Comparison of ENCODE assay signal across 36 mouse cellular contexts in the genomic region with DNA sequence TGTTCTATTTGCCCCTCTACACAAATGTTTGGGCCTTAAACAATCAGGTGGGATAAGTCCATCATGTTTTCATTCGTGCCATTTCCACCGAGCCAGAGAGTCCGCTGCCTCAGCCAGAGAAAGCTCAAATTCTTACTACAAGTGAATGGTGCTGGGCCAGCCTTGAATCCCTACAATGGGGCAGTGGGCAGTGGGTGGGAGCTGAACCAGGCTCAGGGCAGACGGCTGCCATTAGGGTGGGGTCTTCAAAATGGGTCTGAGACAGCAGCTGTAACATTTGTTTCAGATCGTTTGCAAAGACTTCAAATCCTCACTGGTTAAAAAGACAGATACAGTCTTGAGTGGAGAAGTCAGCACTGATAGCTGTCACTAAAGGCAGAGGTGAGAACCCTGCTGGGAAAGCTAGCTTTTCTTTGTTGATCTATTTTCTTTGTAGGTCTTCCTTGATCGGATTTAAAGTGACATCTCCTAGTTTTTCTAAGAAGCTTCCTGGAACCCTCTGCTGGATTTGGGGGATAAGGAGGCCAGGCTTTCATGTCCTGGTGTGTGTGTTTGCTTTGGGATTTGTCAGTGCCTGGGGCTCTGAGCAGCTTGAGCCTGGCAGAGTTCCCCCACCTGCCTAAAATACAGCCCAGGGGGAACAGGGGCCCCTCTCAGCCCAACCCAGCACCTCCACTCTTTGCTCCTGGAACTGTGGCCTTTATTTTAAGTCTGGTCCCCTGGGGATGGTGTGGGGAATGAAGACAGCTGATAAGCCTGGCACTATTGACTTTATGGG. TPM values are rescaled to one million over a fixed set of nuclear protein-coding genes. Genes with fewer than 3 reads are reported as not detected.
A peak's percentile ranks its signal among the peaks of the same experiment; 100 is the strongest.
DNase-seq lines count a peak whose midpoint lies in the region; ATAC-seq and TF ChIP-seq lines count a peak whose summit lies in the region.
"Had no signal": no experiment of that assay in that cellular context is flagged by ENCODE, and none has a peak within 500 bp of the region (broad histone marks: within the 10 kb centered on the region; RNA-seq: fewer than 3 reads in every experiment).

No protein-coding gene starts in this region.

- ATAC-seq in intestine, postnatal 0 days = 0 out of 2 replicates have a peak, but pooled peaks have one; percentile 22
- peak; percentile 76 for ATAC-seq in midbrain, embryonic 14.5 days (ENCODE audit: low FRiP score, low TSS enrichment)
- ATAC-seq: activated CD4-positive, CD25-positive, alpha-beta regulatory T cell, adult 4 months; forebrain, postnatal 0 days had no signal

- no peaks in the 10 kb centered on the region for H3K27me3 ChIP-seq in intestine, postnatal 0 days (replicated peaks; ENCODE audit: control insufficient read depth, insufficient read depth, low read length)
- no peaks in the 10 kb centered on the region; the same call in 1 of the 2 replicates for H3K27me3 ChIP-seq in midbrain, embryonic 14.5 days (ENCODE audit: control insufficient read depth, insufficient read depth, low read length)
- H3K27me3 ChIP-seq: CH12.LX; neural tube, embryonic 12.5 days had no signal

- peak; percentile 75 for DNase-seq in heart, adult 11 months
- no peak for DNase-seq in heart, postnatal 14 days
- peak; percentile 29 for DNase-seq in ES-CJ7 (ENCODE audit: low read depth, low spot score)
- DNase-seq in midbrain, embryonic 14.5 days = peak; percentile 72
- DNase-seq in layer of hippocampus, adult 9-10 months (ENCODE audit: low spot score) = no peak
- DNase-seq in left cerebral cortex, postnatal 14 days (ENCODE audit: low spot score in 2 of 2) = no peak
- DNase-seq in MN1 (ENCODE audit: low spot score) = no peak
- DNase-seq: adrenal gland, adult 2 months; adrenal gland, postnatal 36 days; cerebellum, adult 8-10 months; cerebellum, postnatal 25 days; forebrain, postnatal 0 days; gastrocnemius, postnatal 14 days; kidney, adult 18-20 months; kidney, postnatal 36 days; layer of hippocampus, postnatal 36 days; lung, embryonic 14.5 days; lung, postnatal 14 days had no signal

- no peak overlapping the region for H3K27ac ChIP-seq in intestine, postnatal 0 days (ENCODE audit: low read depth, low read length)
- H3K27ac ChIP-seq in midbrain, embryonic 14.5 days (replicated peaks; ENCODE audit: low read depth, low read length) = peak overlapping the region; percentile 49
- H3K27ac ChIP-seq: embryonic facial prominence, embryonic 10.5 days; embryonic facial prominence, embryonic 15.5 days; forebrain, embryonic 12.5 days; heart, embryonic 10.5 days; kidney, embryonic 15.5 days; layer of hippocampus, adult 2 months; liver, embryonic 15.5 days; neural tube, embryonic 12.5 days had no signal

- no peaks in the 10 kb centered on the region for H3K36me3 ChIP-seq in intestine, postnatal 0 days (ENCODE audit: control insufficient read depth, insufficient read depth)
- H3K36me3 ChIP-seq in midbrain, embryonic 14.5 days (ENCODE audit: control insufficient read depth, insufficient read depth, low read length) = no peaks in the 10 kb centered on the region
- H3K36me3 ChIP-seq: embryonic facial prominence, embryonic 15.5 days; kidney, embryonic 15.5 days; liver, embryonic 15.5 days had no signal

- 32% methylated on average over 6 of the region's 6 CpGs for WGBS in intestine, postnatal 0 days
- 10% methylated on average over 6 of the region's 6 CpGs for whole genome bisulfite sequencing in midbrain, embryonic 14.5 days

- H3K9me3 ChIP-seq in intestine, postnatal 0 days (ENCODE audit: control insufficient read depth) = no peaks in the 10 kb centered on the region
- no peaks in the 10 kb centered on the region for H3K9me3 ChIP-seq in midbrain, embryonic 14.5 days (ENCODE audit: control insufficient read depth, low read length)
- H3K9me3 ChIP-seq: embryonic facial prominence, embryonic 10.5 days; embryonic facial prominence, embryonic 15.5 days; forebrain, embryonic 12.5 days; heart, embryonic 10.5 days; kidney, embryonic 15.5 days; liver, embryonic 15.5 days; neural tube, embryonic 12.5 days had no signal

- no peak overlapping the region for H3K4me3 ChIP-seq in intestine, postnatal 0 days (ENCODE audit: low read depth, low read length)
- H3K4me3 ChIP-seq in midbrain, embryonic 14.5 days (replicated peaks; ENCODE audit: low read depth, low read length) = no peak overlapping the region
- H3K4me3 ChIP-seq: embryonic facial prominence, embryonic 10.5 days; embryonic facial prominence, embryonic 15.5 days; forebrain, embryonic 12.5 days; heart, embryonic 10.5 days; kidney, embryonic 15.5 days; layer of hippocampus, adult 2 months; liver, embryonic 15.5 days; myocyte; neural tube, embryonic 12.5 days had no signal

- no peak overlapping the region for H3K4me2 ChIP-seq in intestine, postnatal 0 days (replicated peaks; ENCODE audit: low read depth)
- no peak overlapping the region for H3K4me2 ChIP-seq in midbrain, embryonic 14.5 days (ENCODE audit: low read length)
- H3K4me2 ChIP-seq: embryonic facial prominence, embryonic 15.5 days; forebrain, embryonic 12.5 days; kidney, embryonic 15.5 days; liver, embryonic 15.5 days; lung, embryonic 14.5 days; neural tube, embryonic 12.5 days had no signal

- intact Hi-C loops in heart, postnatal 14 days (cut with DNase I) = no loop called here
- intact Hi-C loops in left cerebral cortex, postnatal 14 days (cut with DNase I) = no loop called here

- H3K4me1 ChIP-seq in intestine, postnatal 0 days (replicated peaks; ENCODE audit: control insufficient read depth, insufficient read depth, low read length) = no peaks in the 10 kb centered on the region
- peaks cover 16% of the 10 kb centered on the region for H3K4me1 ChIP-seq in midbrain, embryonic 14.5 days (ENCODE audit: control insufficient read depth, insufficient read depth, low read length)
- H3K4me1 ChIP-seq: embryonic facial prominence, embryonic 15.5 days; kidney, embryonic 15.5 days; liver, embryonic 15.5 days had no signal

- no peak for TF ChIP-seq CTCF in intestine, postnatal 0 days (IDR thresholded peaks at IDR 0.05; ENCODE audit: low read depth)

- H3K9ac ChIP-seq in intestine, postnatal 0 days (ENCODE audit: low read depth, low read length) = no peak overlapping the region
- H3K9ac ChIP-seq in midbrain, embryonic 14.5 days (replicated peaks; ENCODE audit: low read length) = no peak overlapping the region
- H3K9ac ChIP-seq: embryonic facial prominence, embryonic 15.5 days; forebrain, embryonic 12.5 days; forebrain, postnatal 0 days; kidney, embryonic 15.5 days; liver, embryonic 15.5 days; lung, embryonic 14.5 days; neural tube, embryonic 12.5 days had no signal

RNA-seq across cellular contexts. Expression of a gene that starts 8.4 kb away (rescaled TPM):
- under 1 TPM; 0.07 to 0.12 TPM for total RNA-seq in heart, postnatal 14 days (2021)
- 0.04 TPM in 1 of 2 replicates, not detected in the other for polyA plus RNA-seq in intestine, postnatal 0 days (2015; fragmentation: Nextera tagmentation; extraction: Ambion mirVana)
- polyA plus RNA-seq in midbrain, embryonic 14.5 days (2014; fragmentation: Nextera tagmentation; extraction: Ambion mirVana) = 10.5 and 19.4 TPM in 2 replicates
- total RNA-seq in left cerebral cortex, postnatal 14 days (2021) = under 1 TPM in 1 of 2 experiments, not detected in 1; 0.25 TPM
- total RNA-seq: adrenal gland, adult 2 months; adrenal gland, postnatal 36 days; CH12.LX; granulocyte monocyte progenitor cell, adult 5-6 weeks; MEL had no signal
- polyA plus RNA-seq: activated CD4-positive, CD25-positive, alpha-beta regulatory T cell, adult 4 months; adrenal gland, adult 2 months; heart, postnatal 0 days; liver, adult 2 months; liver, embryonic 15.5 days; small intestine, adult 2 months; thymus, postnatal 0 days had no signal

RNA-seq across cellular contexts. Expression of a gene that starts 54.7 kb away (rescaled TPM):
- total RNA-seq in heart, postnatal 14 days (2021) = 10 to 100 TPM; 13.9 to 17.0 TPM
- polyA plus RNA-seq in intestine, postnatal 0 days (2015; fragmentation: Nextera tagmentation; extraction: Ambion mirVana) = 10.9 and 14.3 TPM in 2 replicates
- polyA plus RNA-seq in midbrain, embryonic 14.5 days (2014; fragmentation: Nextera tagmentation; extraction: Ambion mirVana) = 9.4 and 11.9 TPM in 2 replicates
- 10 to 100 TPM; 10.2 to 16.8 TPM for total RNA-seq in left cerebral cortex, postnatal 14 days (2021)

RNA-seq across cellular contexts. Expression of a gene that starts 57.3 kb away (rescaled TPM):
- 10 to 100 TPM; 15.1 to 15.6 TPM for total RNA-seq in heart, postnatal 14 days (2021)
- 3.5 and 4.4 TPM in 2 replicates for polyA plus RNA-seq in intestine, postnatal 0 days (2015; fragmentation: Nextera tagmentation; extraction: Ambion mirVana)
- polyA plus RNA-seq in midbrain, embryonic 14.5 days (2014; fragmentation: Nextera tagmentation; extraction: Ambion mirVana) = 20.1 and 22.9 TPM in 2 replicates
- 10 to 100 TPM; 31.0 to 33.7 TPM for total RNA-seq in left cerebral cortex, postnatal 14 days (2021)

Comparison
In these comparisons a context has a peak if more than half of its experiments do, and no peak if none do; other contexts are left out.
1. DNase-seq: peak in heart, adult 11 months (single experiment), ES-CJ7 (single experiment) and midbrain, embryonic 14.5 days (single experiment); none in heart, postnatal 14 days (0 of 2), layer of hippocampus, adult 9-10 months (single experiment), left cerebral cortex, postnatal 14 days (0 of 2) and MN1 (single experiment).